Mouse (Mus musculus) gastrocnemius, postnatal 36 days (tissue): Measurements from ENCODE around the gene Iqgap2. TPM values are rescaled to one million over a fixed set of nuclear protein-coding genes. Genes with fewer than 3 reads are reported as not detected.

Experiments used
- DNase-seq, 2 experiments: peaks; one replicate each; pipeline ENCODE4 v3.0.0; 2022
- intact Hi-C: fragments of 180-260 bp; cut with DNase I; formaldehyde crosslinking; loops from one replicate; pipeline ENCODE4 v1.15.1; 2025
- total RNA-seq, 2 experiments: library from RNA; stranded (reverse); gene quantifications; 2 replicates each; pipeline ENCODE4 v1.2.3; 2021

Gene Iqgap2
- total RNA-seq, 2 experiments from 2014 or later: 1.3 to 1.6 TPM

DNA sequence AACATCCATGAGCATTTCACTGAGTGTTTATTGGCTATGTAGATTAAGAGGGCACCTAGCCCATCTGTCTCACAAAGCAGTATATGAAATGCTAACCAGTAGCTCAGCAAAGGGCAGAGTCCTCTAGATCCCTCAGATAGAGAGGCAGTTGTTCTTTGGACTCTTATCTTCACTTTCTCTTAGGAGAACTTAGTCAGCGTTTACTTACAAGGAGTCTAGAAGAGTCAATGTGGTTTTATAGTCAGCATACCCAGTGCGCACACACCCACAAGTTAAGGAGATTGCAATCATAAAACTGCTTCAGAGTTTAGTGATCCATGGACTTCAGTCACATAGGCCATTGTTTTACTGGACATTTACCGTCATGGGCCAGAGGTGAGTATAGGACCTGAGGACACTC is 54.8 kb downstream of the Iqgap2 start:
- no peak for DNase-seq
- intact Hi-C loops: no loop called here

GRCm38 (mm10) chr13:95833473-95833872 is 58.2 kb downstream of the Iqgap2 start:
- DNase-seq: no peak
- intact Hi-C loops: no loop called here

DNA sequence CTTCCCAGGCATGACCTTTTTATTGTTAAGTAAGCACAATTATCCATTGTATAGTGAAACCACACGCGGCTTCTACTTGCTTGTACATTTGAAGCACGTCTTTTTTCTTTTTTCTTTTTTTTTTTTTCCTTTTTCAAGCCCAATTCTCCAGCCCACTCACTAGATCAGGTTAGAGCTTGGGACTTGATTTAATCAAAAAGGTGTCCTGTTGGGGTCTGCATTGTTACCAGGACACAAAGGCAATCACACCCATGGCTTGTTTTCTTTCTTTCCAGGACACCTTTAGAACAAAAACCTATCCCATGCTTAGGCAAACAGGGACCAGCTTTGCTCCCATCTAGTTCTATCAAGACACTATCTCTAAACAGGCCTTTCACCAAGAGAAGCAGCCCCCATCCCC is 59.0 kb downstream of the Iqgap2 start:
- intact Hi-C loops: no loop called here
- no peak for DNase-seq

DNA sequence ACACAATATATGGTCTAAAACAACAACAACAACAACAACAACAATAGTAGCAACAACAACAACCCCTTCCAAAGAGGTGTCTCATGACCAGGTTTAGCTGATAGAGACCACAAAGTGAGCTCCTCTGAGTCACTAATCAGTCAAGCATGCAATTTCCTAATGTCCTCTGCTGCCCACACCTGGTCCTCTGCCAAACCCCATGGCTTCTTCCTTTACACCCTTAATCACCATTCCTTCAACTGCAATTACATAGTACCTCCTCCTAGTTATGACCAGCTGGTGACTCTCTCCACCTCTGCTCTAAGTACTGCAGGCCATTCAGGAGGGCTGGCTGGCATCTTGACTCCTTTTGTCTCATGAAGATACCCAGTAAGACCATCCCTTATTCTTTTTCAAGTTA is 60.0 kb downstream of the Iqgap2 start:
- no peak for DNase-seq
- intact Hi-C loops: no loop called here

- intact Hi-C loops: no loop called here
- no peak for DNase-seq
Measured at GRCm38 (mm10) chr13:95829431-95830171, 62.1 kb downstream of the Iqgap2 start.

GRCm38 (mm10) chr13:95828616-95829015 is 63.1 kb downstream of the Iqgap2 start:
- no peak for DNase-seq
- intact Hi-C loops: no loop called here

DNA sequence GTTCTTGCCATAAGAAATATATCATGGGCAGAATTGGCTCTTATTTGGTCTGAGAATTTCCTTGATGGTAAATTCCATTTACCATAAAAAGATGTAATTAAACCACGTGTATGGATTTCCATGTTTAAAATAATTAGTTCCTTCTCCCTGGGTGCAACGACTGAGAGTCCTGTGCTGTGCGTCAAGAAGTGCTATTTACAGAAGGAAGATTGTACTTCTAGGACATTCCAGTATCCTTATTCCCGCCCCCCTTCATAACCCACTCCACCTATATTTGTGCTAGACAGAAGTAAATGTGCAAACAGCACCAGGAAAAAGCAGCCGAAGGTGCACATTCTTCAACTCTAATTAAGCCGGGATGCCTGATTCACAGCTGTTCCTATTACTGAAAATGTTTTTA is 65.5 kb downstream of the Iqgap2 start:
- DNase-seq: no peak
- intact Hi-C loops: no loop called here

DNA sequence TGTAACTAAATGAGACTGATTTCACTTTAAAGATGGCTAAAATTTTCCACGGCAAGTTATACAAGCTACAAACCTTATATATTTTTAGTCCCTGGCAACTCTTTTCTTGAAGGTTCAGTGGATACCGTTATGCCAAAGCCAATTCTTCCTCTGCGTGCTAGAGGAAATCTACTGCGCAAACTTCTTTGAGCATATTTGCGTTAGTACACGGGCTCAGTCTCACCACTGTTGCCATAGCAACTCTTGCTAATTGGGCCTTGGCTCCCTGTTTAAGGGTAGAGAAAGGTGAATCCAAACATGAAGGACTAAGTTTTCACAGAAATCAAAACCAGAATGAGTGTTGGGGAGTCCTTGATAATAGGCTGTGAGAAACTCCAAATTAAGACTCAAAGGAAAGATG is 68.8 kb downstream of the Iqgap2 start:
- intact Hi-C loops: no loop called here
- no peak for DNase-seq

- DNase-seq: no peak
- intact Hi-C loops: no loop called here
Measured at GRCm38 (mm10) chr13:95820071-95820470, 71.7 kb downstream of the Iqgap2 start.

GRCm38 (mm10) chr13:95818941-95819340 is 72.8 kb downstream of the Iqgap2 start:
- intact Hi-C loops: no loop called here
- DNase-seq: no peak

DNA sequence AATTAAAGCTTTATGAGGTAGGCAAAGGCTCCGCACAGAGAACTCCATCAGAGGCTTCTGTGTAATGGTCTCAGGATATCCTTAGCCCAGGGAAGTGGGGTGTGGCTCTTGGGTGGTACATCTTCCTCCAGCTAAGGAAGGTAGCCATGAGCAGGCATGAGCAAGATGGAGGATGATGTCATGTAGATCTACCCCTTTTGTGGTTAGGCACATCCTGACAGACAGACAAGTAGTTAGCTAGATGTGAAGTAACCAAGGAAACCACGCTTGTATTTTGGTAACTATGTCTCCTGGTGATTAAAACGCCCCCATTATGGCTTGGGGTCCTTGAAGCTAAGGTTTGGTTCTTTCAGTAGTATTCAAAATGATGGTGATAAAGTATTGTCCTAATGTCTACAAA is 78.1 kb downstream of the Iqgap2 start:
- no peak for DNase-seq
- intact Hi-C loops: no loop called here

- DNase-seq: no peak
- intact Hi-C loops: no loop called here
Measured at GRCm38 (mm10) chr13:95810796-95811195, 80.9 kb downstream of the Iqgap2 start.

GRCm38 (mm10) chr13:95807106-95807750 is 84.5 kb downstream of the Iqgap2 start:
- intact Hi-C loops: no loop called here
- no peak for DNase-seq

DNA sequence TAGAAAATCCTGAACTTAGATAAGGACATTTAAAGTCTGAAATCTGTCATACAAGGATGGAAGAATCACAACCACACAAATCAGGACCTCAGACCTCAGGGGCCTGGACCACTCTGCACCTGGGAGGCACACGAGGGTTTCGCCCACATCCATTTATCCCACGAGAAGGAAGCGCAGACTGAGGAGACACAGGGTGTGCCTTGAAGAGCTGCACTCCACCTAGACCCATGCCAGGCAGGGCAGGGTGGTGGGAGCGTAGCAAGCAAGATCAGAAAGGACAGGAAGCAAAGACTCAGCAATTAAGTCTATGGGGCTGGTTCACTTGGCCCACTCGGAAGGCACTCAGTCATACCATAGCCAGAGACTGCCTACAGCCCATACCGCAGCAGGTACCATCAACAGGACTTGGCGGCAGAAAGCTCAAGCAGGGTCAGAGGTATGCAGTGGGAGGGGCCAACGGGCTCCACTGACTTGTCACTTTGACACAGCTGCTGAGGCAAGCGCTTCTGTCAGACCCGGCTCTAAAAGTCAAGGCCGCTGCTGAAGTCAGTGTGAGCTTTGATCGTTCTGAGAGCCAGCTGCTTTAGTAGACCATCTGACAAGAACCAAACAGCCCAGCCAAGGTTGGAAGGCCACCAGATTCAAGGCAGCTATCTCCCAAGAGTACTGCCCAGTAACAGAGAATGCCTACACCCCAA is 86.1 kb downstream of the Iqgap2 start:
- intact Hi-C loops: no loop called here
- DNase-seq: peak; percentile 45 to 53

GRCm38 (mm10) chr13:95804113-95804512 is 87.6 kb downstream of the Iqgap2 start:
- intact Hi-C loops: no loop called here
- no peak for DNase-seq

DNA sequence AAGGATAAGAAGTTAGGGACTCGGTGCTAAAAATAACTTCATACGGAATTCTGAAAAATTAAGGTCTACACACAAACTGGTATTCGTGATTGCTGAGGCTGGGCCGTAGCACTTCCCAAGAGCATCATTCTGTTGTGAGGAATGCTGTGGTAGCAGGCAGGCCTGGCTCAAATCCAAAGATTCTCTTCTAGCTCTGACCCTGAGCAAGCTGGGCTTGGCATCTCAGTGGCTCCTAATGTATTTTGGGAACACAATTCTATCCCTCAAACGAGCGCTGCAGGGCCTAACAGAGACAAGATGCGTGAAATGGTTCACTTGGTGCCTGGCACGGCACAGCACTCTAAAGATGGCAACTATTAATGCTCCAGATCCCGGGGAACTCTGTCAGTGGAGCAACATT is 90.8 kb downstream of the Iqgap2 start:
- DNase-seq: no peak
- intact Hi-C loops: no loop called here

GRCm38 (mm10) chr13:95799322-95799721 is 92.4 kb downstream of the Iqgap2 start:
- DNase-seq: no peak

GRCm38 (mm10) chr13:95798721-95799120 is 93.0 kb downstream of the Iqgap2 start:
- intact Hi-C loops: no loop called here
- no peak for DNase-seq

More at GRCm38 (mm10) chr13:95799322-95799721, 92.4 kb downstream of the Iqgap2 start:
- intact Hi-C loops: no loop called here

DNA sequence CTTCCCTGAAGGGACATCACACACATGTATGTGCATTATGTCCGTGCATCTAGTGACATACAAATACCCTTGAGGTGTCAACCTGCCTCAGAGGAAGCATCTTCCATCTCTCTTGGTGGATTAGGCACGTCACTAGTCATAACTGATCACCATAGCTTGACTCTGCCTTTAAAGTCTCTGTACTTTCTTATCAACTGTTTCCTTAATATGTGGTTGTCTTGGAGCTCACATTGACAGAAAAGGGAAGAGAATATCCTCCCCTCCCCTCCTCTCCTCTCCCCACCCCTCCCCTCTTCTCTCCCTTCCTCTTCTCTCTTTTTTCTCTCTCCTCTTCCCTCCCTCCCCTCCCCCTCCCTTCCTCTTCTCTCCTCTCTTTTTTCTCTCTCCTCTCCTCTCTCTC is 94.2 kb downstream of the Iqgap2 start:
- intact Hi-C loops: no loop called here
- DNase-seq: no peak

DNA sequence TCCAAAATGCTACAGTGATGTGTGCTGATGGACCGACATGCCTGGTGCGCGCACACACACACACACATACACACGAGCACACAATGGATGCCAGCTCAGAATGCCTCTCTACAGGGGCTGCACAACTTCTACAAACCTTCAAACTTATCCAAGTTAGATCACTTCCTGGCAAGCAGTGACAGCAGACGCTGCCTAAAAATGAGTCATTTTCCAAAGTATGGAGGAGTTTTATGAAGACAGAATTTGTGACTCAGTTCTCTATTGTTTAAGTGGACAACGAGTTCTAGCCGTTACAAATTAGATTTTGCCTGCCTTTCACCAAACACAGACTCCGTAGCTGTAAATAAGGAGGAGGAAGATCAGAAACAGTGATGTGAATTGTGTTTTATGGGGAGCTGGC is 97.4 kb downstream of the Iqgap2 start:
- intact Hi-C loops: no loop called here
- DNase-seq: no peak

DNA sequence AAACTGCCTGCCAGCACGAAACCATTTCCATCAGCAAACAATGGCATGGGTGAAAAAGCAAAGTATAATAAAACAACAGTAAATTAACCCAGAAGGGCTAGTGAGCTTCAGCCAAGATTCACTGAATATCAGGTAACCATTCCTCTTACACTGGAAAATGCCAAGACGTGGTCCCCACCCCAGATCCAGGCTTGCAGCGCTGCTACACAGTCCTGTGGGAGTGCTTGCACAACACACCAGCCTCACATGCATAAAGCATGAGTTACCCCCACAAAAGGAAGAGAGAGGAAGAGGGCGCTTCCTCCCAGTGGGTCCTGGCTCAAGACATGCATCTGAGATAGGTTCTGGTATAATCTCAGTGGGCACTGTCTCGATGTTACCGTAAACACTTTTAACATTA is 100.8 kb downstream of the Iqgap2 start:
- intact Hi-C loops: no loop called here
- DNase-seq: no peak
